Mouse (Mus musculus) urinary bladder, adult 2 months (tissue): ENCODE data around the gene Il10ra. TPM values are rescaled to one million over a fixed set of nuclear protein-coding genes. Genes with fewer than 3 reads are reported as not detected.
A peak's percentile ranks its signal among the peaks of the same experiment; 100 is the strongest.

Experiments used
- DNase-seq: peaks from one replicate; pipeline ENCODE4 v3.0.0; 2022; ENCODE audit warnings: low spot score
- polyA plus RNA-seq: library from polyadenylated mRNA; depleted of rRNA; stranded (reverse); fragments of >200 nt; gene quantifications from 2 replicates; pipeline ENCODE4 v1.2.3, GENCODE M21; 2012

Gene Il10ra
- polyA plus RNA-seq, 1 experiment, result 5.1 TPM

DNA sequence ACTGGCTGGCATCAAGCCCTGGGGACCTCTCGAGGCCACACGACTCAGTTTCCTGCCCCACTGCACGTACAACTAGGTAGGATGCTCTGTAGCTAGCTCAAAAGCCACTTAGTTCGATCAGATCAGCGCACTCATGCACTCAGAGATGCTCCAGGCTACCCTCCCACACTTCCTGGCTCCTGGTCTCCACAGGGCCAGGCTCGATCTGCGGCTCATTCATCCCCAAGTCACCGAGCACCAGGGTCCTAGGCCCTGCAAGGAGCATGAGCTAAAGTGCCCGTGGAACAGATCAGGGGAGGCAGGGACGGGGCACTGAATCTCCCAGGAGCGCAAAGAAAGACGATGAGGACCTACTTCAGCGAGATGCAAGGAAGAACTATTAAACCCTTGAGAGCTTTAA is 9.9 kb downstream of the Il10ra start:
- no peak for DNase-seq

- DNase-seq, result no peak
Measured at GRCm38 (mm10) chr9:45255967-45256366, 13.0 kb downstream of the Il10ra start.

DNA sequence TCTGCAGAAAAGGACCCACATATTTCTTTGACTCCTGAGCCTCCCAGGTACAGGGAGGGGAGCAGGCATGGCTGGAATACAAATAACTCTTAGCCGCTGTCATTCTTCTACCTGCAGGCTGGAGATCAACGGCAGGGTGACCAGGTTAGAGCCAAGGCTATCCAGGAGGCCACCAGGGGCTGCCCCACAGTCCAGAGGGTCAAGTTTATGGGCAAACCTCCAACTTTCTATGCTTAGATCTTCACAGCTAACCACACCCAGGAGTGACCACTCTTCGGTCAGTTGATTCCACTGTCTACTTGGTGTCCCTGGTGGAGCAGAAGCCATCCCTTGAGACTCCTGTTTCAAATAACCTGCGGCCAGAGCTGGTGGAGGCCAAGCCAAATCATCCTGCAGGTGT is 13.5 kb downstream of the Il10ra start:
- no peak for DNase-seq

- no peak for DNase-seq
Measured at GRCm38 (mm10) chr9:45254605-45255004, 14.3 kb downstream of the Il10ra start.

DNA sequence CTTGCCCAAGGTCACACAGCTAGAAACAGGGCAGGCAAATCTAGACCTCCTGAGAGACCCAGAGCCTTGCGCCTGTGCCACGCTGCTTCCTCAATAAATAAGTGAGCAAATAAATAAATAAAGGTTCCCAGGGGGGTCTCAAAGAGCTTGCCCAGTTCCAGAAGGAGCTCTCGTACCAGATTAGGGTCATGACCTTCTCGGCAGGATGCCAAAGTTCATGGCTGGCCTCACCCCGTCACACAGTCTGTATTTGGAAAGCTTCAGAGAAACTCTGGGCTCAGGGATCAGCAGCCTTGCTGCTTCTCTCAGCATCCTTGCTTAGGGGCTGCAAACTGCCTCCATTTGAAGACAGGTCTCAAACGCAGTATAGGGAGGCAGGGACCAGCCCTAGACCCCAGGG is 14.9 kb downstream of the Il10ra start:
- DNase-seq, result no peak

GRCm38 (mm10) chr9:45252395-45252794 is 16.6 kb downstream of the Il10ra start:
- no peak for DNase-seq

GRCm38 (mm10) chr9:45251990-45252389 is 17.0 kb downstream of the Il10ra start:
- no peak for DNase-seq

GRCm38 (mm10) chr9:45251281-45251680 is 17.7 kb downstream of the Il10ra start:
- no peak for DNase-seq

GRCm38 (mm10) chr9:45250306-45250705 is 18.6 kb downstream of the Il10ra start:
- DNase-seq, result no peak

- DNase-seq, result no peak
Measured at GRCm38 (mm10) chr9:45247536-45247935, 21.4 kb downstream of the Il10ra start.

GRCm38 (mm10) chr9:45246060-45246459 is 22.9 kb downstream of the Il10ra start:
- DNase-seq, result no peak

DNA sequence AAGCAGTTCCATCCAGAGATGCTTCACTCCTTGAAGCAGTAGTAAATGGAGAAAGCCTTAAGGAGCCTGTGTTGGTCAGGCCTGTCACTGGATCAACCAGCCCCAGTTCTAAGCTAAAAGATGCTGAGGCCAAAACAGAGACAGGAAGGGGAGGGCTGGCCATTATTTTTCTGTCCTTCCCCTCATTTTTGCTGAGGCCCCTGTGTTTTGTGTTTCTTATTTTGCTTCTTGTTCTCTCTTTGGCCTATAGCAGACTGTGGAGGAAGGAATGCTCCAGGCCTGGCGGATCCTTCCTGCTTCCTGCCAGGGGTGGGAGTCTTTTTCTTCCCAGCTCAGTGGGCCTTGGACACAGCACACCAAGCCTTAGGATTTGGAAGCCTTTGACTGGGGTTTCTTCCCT is 23.5 kb downstream of the Il10ra start:
- no peak for DNase-seq

- DNase-seq, result no peak
Measured at GRCm38 (mm10) chr9:45241397-45241796, 27.6 kb downstream of the Il10ra start.

- no peak for DNase-seq
Measured at GRCm38 (mm10) chr9:45236744-45237143, 32.2 kb downstream of the Il10ra start.

- DNase-seq, result no peak
Measured at GRCm38 (mm10) chr9:45235668-45236227, 33.2 kb downstream of the Il10ra start.

DNA sequence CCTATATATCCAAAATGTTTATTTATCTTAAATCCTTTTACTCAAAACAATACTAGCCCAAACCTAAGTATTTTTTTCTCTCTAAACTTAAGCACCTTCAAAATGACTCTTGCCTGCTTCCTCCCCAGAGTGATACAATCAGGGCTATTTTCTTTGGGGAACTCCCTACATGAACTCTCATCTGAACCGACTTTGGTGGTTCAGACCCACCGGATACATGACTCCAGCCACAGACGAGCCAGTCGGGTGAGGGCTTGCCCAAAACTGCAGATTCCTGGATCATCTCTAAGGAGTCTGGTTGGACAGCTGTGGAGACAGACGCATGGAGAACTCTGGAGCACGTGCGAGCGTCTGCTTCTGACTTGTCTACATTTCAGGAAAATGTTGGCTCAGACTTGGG is 39.6 kb downstream of the Il10ra start:
- no peak for DNase-seq

- DNase-seq, result peak; percentile 80
Measured at GRCm38 (mm10) chr9:45221567-45221966, 47.4 kb downstream of the Il10ra start.

GRCm38 (mm10) chr9:45219644-45220043 is 49.3 kb downstream of the Il10ra start:
- DNase-seq, result no peak

DNA sequence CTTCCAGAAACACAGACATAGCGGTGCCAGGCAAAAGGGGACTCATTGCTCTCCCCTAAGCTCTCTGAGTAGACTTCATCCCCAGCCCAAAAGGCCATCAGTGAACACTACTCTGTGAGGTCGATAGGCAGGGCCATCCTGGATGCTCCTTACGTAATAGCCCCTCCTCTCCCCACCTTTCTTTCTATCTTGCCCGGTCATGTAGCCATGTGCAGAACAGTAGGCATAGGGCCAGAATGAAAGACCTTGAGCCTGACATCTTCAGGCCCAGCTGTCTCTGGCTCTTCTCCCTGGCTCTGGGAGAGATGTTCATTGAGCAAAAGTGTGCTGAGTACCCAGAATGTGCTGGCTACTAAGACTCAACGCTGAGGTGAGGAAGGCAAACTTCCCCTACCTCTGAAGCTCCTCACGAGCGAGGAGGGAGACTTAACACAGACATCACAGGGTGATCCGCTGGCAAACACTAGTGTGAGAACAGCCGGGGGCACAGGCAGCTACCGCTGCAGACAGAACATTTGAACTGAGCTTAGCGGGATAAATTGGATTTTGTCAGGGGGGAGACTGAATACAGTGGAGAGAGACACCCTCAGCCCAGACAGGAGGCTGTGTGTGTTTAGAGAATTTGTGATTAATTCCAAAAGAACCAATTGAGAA is 53.3 kb downstream of the Il10ra start:
- no peak for DNase-seq

GRCm38 (mm10) chr9:45212001-45212400 is 56.9 kb downstream of the Il10ra start:
- no peak for DNase-seq

GRCm38 (mm10) chr9:45207015-45207743 is 61.8 kb downstream of the Il10ra start:
- no peak for DNase-seq

GRCm38 (mm10) chr9:45206121-45206520 is 62.8 kb downstream of the Il10ra start:
- DNase-seq, result no peak

DNA sequence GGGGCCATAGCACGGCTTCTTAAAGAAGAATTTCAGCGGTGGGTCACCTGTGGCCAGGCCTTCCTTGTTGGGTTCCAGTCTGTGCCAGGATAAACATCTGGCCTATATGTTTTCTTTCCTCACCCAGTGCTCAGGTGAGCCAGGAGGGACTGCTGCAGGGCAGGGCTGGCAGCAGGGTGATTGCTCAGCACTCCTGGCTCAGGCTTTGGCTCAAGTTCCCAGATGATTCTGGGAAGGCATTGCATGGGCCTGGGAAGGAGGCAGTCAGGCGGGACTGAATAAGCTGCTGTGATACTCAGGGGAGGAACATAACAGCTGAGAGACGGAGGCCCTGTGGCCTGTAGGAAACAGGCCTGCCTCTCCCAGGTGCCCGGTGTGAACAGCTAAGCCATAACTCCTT is 63.8 kb downstream of the Il10ra start:
- DNase-seq, result no peak
